Mouse (Mus musculus) intestine, embryonic 16.5 days (tissue): ENCODE results near the gene Upk3bl. TPM values are rescaled to one million over a fixed set of nuclear protein-coding genes. Genes with fewer than 3 reads are reported as not detected.
A peak's percentile ranks its signal among the peaks of the same experiment; 100 is the strongest.
"Not testable (repeated sequence)": the region's sequence is repeated elsewhere in the genome, so short reads cannot be mapped to it uniquely, and the experiment has no call there.

Experiments used
- ATAC-seq: fragments of 200-750 bp; cut with Nextera tagmentation; 2 replicates; pipeline ENCODE4 v1.8.0; 2017; ENCODE audit warnings: moderate TSS enrichment, moderate library complexity
- H3K27ac ChIP-seq: fragments of 300-500 bp; sonication (generic); 2 replicates; pipeline ENCODE4 v1.5.1; 2014; ENCODE audit warnings: mild to moderate bottlenecking, low read length
- H3K27me3 ChIP-seq: fragments of 300-500 bp; sonication (generic); replicated peaks from 2 replicates; pipeline ENCODE4 v1.6.1; 2014; ENCODE audit warnings: low read length, control low read depth, mixed read lengths; ENCODE audit not compliant: control insufficient read depth, insufficient read depth
- H3K36me3 ChIP-seq: fragments of 300-500 bp; sonication (generic); 2 replicates; pipeline ENCODE4 v1.6.1; 2014; ENCODE audit warnings: low read length, control low read depth; ENCODE audit not compliant: control insufficient read depth, insufficient read depth
- H3K4me1 ChIP-seq: fragments of 300-500 bp; sonication (generic); 2 replicates; pipeline ENCODE4 v1.6.1; 2014; ENCODE audit warnings: low read length, control low read depth, mixed read lengths; ENCODE audit not compliant: control insufficient read depth, insufficient read depth
- H3K4me2 ChIP-seq: fragments of 300-500 bp; sonication (generic); 2 replicates; pipeline ENCODE4 v1.6.1; 2014; ENCODE audit warnings: low read depth, low read length, control low read depth
- H3K4me3 ChIP-seq: fragments of 300-500 bp; sonication (generic); 2 replicates; pipeline ENCODE4 v1.5.1; 2014; ENCODE audit warnings: mild to moderate bottlenecking, low read length
- H3K9ac ChIP-seq: fragments of 300-500 bp; sonication (generic); 2 replicates; pipeline ENCODE4 v1.6.1; 2014; ENCODE audit warnings: low read depth, low read length
- H3K9me3 ChIP-seq: fragments of 300-500 bp; sonication (generic); 2 replicates; pipeline ENCODE4 v1.6.1; 2016; ENCODE audit warnings: low read length, control low read depth; ENCODE audit not compliant: control insufficient read depth
- WGBS: fragments of 180-500 bp; shearing (Covaris S2); extraction: QIAGEN DNeasy Blood & Tissue Kit; methylation state at CpG from one replicate; pipeline ENCODE4 v1.1.7; 2014; 5-methylcytosine and 5-hydroxymethylcytosine counted together
- polyA plus RNA-seq: library from polyadenylated mRNA; unstranded; fragments of >200 nt; fragmentation: Nextera tagmentation; extraction: Ambion mirVana; gene quantifications from 2 replicates; pipeline ENCODE4 v1.2.1, GENCODE M21; 2015

The Upk3bl gene
- polyA plus RNA-seq, 1 experiment from 2014 or later: 2.3 TPM

GRCm38 (mm10) chr5:136094249-136095010, 40.1 kb downstream of the Upk3bl start:
- Histone ChIP-seq H3K4me2 (no peak overlapping the region), H3K4me3 (no peak overlapping the region), H3K9ac (no peak overlapping the region), H3K27me3 (no peaks in the 10 kb centered on the region), H3K9me3 (no peaks in the 10 kb centered on the region), H3K27ac (no peak overlapping the region), H3K4me1 (no peaks in the 10 kb centered on the region), H3K36me3 (no peaks in the 10 kb centered on the region)
- no peak for ATAC-seq
- 68% methylated on average over 8 of the region's 8 CpGs for WGBS

GRCm38 (mm10) chr5:136095089-136095488, 40.8 kb downstream of the Upk3bl start:
- H3K36me3 ChIP-seq: no peaks in the 10 kb centered on the region
- no peaks in the 10 kb centered on the region for H3K4me1 ChIP-seq
- WGBS: 76% methylated on average over 7 of the region's 7 CpGs
- no peak overlapping the region for H3K4me2 ChIP-seq
- H3K27me3 ChIP-seq: no peaks in the 10 kb centered on the region
- ATAC-seq: no peak
- no peak overlapping the region for H3K27ac ChIP-seq
- H3K9me3 ChIP-seq: no peaks in the 10 kb centered on the region
- H3K4me3 ChIP-seq: no peak overlapping the region
- H3K9ac ChIP-seq: no peak overlapping the region

GRCm38 (mm10) chr5:136098536-136098935, 44.2 kb downstream of the Upk3bl start:
- H3K27ac ChIP-seq: no peak overlapping the region
- no peaks in the 10 kb centered on the region for H3K9me3 ChIP-seq
- H3K27me3 ChIP-seq: no peaks in the 10 kb centered on the region
- no peak overlapping the region for H3K4me2 ChIP-seq
- no peak overlapping the region for H3K9ac ChIP-seq
- 85% methylated on average over 10 of the region's 10 CpGs for WGBS
- H3K36me3 ChIP-seq: no peaks in the 10 kb centered on the region
- ATAC-seq: no peak
- H3K4me1 ChIP-seq: peaks cover 11% of the 10 kb centered on the region; the same call in 1 of the 2 replicates
- H3K4me3 ChIP-seq: no peak overlapping the region

DNA sequence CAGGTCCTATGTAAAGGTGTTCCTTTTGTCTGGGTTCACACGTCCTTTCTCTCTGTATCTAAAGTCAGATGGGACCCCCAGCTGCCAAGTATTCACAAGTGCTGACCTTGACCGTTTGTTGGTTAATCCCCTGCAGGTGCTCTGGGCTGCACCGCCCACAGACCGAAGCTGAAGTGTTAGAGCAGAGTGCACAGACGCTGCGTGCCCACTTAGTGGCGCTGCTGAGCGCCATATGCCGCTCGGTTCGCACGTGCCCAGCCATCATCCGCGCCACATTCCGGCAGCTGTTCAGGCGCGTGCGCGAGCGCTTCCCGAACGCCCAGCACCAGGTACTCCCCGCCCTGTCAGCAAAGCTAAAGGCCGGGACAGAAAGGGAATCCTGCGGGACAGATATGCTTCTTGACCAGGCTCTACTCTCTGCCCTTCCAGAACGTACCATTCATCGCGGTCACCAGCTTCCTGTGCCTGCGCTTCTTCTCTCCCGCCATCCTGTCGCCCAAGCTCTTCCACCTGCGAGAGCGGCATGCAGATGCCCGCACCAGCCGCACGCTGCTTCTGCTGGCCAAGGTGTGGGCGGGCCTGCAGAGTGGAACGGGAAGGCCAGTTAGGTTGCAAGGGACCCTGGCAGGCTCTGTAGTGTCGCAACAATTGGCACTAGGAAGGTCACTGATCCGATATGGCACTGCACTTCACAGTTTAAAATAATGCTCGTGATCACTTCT, 48.0 kb downstream of the Upk3bl start:
- Histone ChIP-seq H3K36me3 (no peaks in the 10 kb centered on the region), H3K27me3 (no peaks in the 10 kb centered on the region), H3K9ac (peak overlapping the region; percentile 51; the same call in 1 of the 2 replicates), H3K4me1 (peaks cover 11% of the 10 kb centered on the region; the same call in 1 of the 2 replicates), H3K27ac (no peak overlapping the region), H3K4me3 (peak overlapping the region; percentile 36), H3K9me3 (no peaks in the 10 kb centered on the region), H3K4me2 (peak overlapping the region; percentile 72)
- 10% methylated on average over 41 of the region's 41 CpGs for WGBS
- peak; percentile 79 for ATAC-seq

- Histone ChIP-seq H3K27me3 (no peaks in the 10 kb centered on the region), H3K9ac (no peak overlapping the region), H3K4me1 (peaks cover 11% of the 10 kb centered on the region; the same call in 1 of the 2 replicates), H3K27ac (no peak overlapping the region), H3K4me3 (no peak overlapping the region), H3K4me2 (no peak overlapping the region), H3K9me3 (no peaks in the 10 kb centered on the region), H3K36me3 (no peaks in the 10 kb centered on the region)
- no peak for ATAC-seq
- 89% methylated on average over 5 of the region's 5 CpGs for WGBS
Measured at GRCm38 (mm10) chr5:136104511-136104910, 50.2 kb downstream of the Upk3bl start.

DNA sequence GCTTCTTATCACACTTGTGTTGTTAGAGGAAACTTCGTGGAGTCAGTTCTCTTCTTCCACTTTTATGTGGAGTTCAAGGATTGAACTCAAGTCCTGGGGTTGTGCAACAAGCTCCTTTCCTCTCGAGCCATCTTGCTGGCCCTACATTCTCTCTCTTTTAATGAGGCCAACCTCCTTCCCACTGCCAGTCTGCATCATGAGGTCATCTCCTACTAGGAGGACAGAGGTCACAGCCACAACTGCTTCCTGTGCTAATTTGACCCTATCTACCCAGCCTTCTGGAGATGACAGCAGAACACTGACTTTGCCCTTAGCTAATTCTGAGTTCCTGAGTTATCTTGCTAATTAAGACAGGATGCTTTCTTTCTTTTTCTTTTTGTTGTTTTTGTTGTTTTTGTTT, 54.2 kb downstream of the Upk3bl start:
- Histone ChIP-seq H3K27me3 (no peaks in the 10 kb centered on the region), H3K4me3 (no peak overlapping the region), H3K4me2 (no peak overlapping the region), H3K9me3 (no peaks in the 10 kb centered on the region), H3K36me3 (no peaks in the 10 kb centered on the region), H3K4me1 (no peaks in the 10 kb centered on the region), H3K27ac (no peak overlapping the region), H3K9ac (no peak overlapping the region)
- WGBS: 45% methylated on average over 2 of the region's 2 CpGs
- no peak for ATAC-seq

DNA sequence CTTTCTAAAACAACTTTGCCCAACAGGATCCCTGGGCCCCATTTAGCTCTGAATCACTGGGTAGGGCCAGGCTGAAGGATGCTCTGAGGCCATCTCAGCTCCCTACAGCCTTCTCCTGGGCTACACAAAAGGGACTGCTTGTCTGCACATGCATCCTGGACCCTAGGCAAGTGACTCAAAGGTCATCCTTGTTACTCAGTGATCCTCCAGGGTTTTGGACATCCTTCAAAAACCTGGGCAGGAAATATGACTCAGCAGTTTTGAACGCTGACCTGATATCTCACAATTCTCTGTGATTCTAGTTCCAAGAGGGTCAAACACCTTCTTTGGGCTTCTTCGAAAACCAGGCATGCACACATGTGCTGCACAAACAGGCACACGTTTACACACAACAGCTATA, 54.8 kb downstream of the Upk3bl start:
- no peaks in the 10 kb centered on the region for H3K27me3 ChIP-seq
- WGBS: 75% methylated on average over 3 of the region's 3 CpGs

DNA sequence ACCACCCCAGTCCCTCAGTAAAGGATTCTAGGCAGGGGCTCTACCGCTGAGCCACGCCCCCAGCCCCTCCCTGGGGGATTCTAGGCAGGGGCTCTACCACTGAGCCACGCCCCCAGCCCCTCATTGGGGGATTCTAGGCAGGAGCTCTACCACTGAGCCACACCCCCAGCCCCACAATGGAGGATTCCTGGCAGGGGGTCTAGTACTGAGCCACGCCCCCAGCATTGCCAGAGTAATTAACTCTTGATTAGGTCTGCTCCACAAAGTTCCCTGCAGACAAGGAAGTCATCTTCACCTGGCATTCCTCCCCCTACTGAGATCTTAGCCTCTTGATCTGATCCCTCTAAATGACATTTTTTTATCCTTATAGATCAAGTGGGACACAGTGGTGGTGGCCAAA, 59.3 kb downstream of the Upk3bl start:
- H3K9me3 ChIP-seq, H3K27me3 ChIP-seq, H3K9ac ChIP-seq, H3K4me2 ChIP-seq, H3K4me3 ChIP-seq, H3K27ac ChIP-seq, H3K36me3 ChIP-seq, ATAC-seq: not testable (repeated sequence)
- peaks cover 15% of the 10 kb centered on the region for H3K4me1 ChIP-seq
- WGBS: 32% methylated on average over 4 of the region's 4 CpGs

More for the DNA sequence above, 54.8 kb downstream of the Upk3bl start:
- Histone ChIP-seq H3K4me3 (no peak overlapping the region), H3K4me2 (no peak overlapping the region), H3K36me3 (no peaks in the 10 kb centered on the region), H3K27ac (no peak overlapping the region), H3K9me3 (no peaks in the 10 kb centered on the region), H3K9ac (no peak overlapping the region), H3K4me1 (no peaks in the 10 kb centered on the region)
- no peak for ATAC-seq
